Mouse (Mus musculus) limb, embryonic 10.5 days (tissue): Measurements from ENCODE around the gene Sh3yl1. TPM values are rescaled to one million over a fixed set of nuclear protein-coding genes. Genes with fewer than 3 reads are reported as not detected.
A peak's percentile ranks its signal among the peaks of the same experiment; 100 is the strongest.

Experiments
- DNase-seq: peaks from one replicate; pipeline ENCODE4 v3.0.0-alpha.2; 2017; ENCODE audit warnings: low spot score
- H3K27ac ChIP-seq: fragments of 300-500 bp; sonication (generic); 2 replicates; pipeline ENCODE4 v1.5.1; 2016; ENCODE audit warnings: mild to moderate bottlenecking
- H3K27me3 ChIP-seq: fragments of 300-500 bp; sonication (generic); 2 replicates; pipeline ENCODE4 v1.6.1; 2016; ENCODE audit warnings: low read depth, mild to moderate bottlenecking; ENCODE audit not compliant: poor library complexity, severe bottlenecking
- H3K36me3 ChIP-seq: fragments of 300-500 bp; sonication (generic); 2 replicates; pipeline ENCODE4 v1.6.1; 2016; ENCODE audit warnings: mild to moderate bottlenecking, moderate library complexity
- H3K4me1 ChIP-seq: fragments of 300-500 bp; sonication (generic); 2 replicates; pipeline ENCODE4 v1.6.1; 2016
- H3K4me3 ChIP-seq: fragments of 300-500 bp; sonication (generic); 2 replicates; pipeline ENCODE4 v1.5.1; 2016; ENCODE audit warnings: mild to moderate bottlenecking, moderate library complexity
- H3K9me3 ChIP-seq: fragments of 300-500 bp; sonication (generic); replicated peaks from 2 replicates; pipeline ENCODE4 v1.6.1; 2016; ENCODE audit warnings: mild to moderate bottlenecking
- WGBS: fragments of 180-500 bp; shearing (Covaris S2); methylation state at CpG from one replicate; pipeline ENCODE4 v1.1.7; 2016; 5-methylcytosine and 5-hydroxymethylcytosine counted together
- polyA plus RNA-seq: library from polyadenylated mRNA; unstranded; fragments of >200 nt; fragmentation: Nextera tagmentation; extraction: Ambion mirVana; gene quantifications from 2 replicates; pipeline ENCODE4 v1.2.1, GENCODE M21; 2016

Gene Sh3yl1
- polyA plus RNA-seq, 1 experiment from 2014 or later: 12.6 TPM

DNA sequence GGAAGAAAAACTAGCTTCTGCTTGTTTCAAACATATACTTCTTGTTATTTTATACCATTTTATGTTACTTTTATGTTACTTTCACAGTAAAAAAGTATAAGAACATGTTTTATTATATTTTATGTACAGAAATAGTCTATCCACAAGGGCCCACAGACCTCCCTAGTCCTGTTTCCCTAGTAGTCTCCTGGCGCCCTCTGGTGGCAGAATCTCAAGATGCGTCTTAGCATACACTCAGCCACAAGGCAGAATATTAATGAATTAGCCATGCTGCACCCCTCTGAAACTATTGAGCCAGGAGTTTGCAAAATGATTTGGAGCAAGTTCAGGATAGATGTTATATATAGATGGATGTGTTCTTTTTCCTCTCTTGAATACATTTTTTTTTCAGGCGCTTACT lies 93.5 kb downstream of the Sh3yl1 start:
- Histone ChIP-seq H3K27ac (no peak overlapping the region), H3K36me3 (no peaks in the 10 kb centered on the region), H3K27me3 (0 out of 2 replicates have a peak, but pooled peaks cover 3% of the 10 kb centered on the region), H3K4me1 (0 out of 2 replicates have a peak, but pooled peaks cover 2% of the 10 kb centered on the region), H3K9me3 (no peaks in the 10 kb centered on the region), H3K4me3 (no peak overlapping the region)
- WGBS: 17% methylated on average over 3 of the region's 3 CpGs
- DNase-seq: peak; percentile 86

DNA sequence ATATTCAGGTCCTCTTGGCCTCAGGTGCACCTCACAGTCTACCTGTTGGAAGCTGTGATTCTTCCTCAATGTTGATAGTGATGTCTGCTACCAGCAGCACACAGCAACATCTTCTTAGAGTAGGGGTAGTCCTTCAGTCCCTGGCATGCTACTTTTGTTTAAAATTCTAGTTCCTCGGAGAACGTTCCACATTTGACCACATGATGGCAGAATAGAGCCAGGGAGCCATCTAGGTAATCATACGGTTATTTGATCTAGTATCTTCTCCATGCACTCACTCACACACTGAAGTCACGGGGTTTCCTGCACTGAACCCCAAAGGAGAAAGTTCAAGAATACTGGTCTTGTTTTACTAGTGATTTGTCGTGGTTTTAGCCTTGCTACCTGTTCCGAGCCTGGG lies 96.7 kb downstream of the Sh3yl1 start:
- peak; percentile 39 for DNase-seq

More for the DNA sequence above, 96.7 kb downstream of the Sh3yl1 start:
- Histone ChIP-seq H3K27me3 (0 out of 2 replicates have a peak, but pooled peaks cover 7% of the 10 kb centered on the region), H3K9me3 (no peaks in the 10 kb centered on the region), H3K27ac (no peak overlapping the region), H3K4me1 (no peaks in the 10 kb centered on the region), H3K4me3 (no peak overlapping the region), H3K36me3 (no peaks in the 10 kb centered on the region)
- WGBS: 26% methylated on average over 6 of the region's 6 CpGs

Other genes with a start within 250 kb of the Sh3yl1 start
- gene Alkal2, start 27.3 kb upstream of the Sh3yl1 start, polyA plus RNA-seq: 0.14 TPM in 1 of 2 replicates, not detected in the other
- gene Acp1, start 79 bp upstream of the Sh3yl1 start, polyA plus RNA-seq: 224 and 228 TPM in 2 replicates
- 0.13 and 0.15 TPM in 2 replicates for gene Fam110c, start 162.2 kb downstream of the Sh3yl1 start, polyA plus RNA-seq